Mouse (Mus musculus) testis, adult 2 months (tissue): ENCODE measurements around the gene Zfp541.

Experiments
- CTCF ChIP-seq: fragments of 200-500 bp; IDR thresholded peaks from 2 replicates; pipeline ENCODE4 v1.5.1; 2012; ENCODE audit warnings: low read depth, mild to moderate bottlenecking, inconsistent platforms, low read length, moderate library complexity; ENCODE audit not compliant: control insufficient read depth, insufficient read depth, insufficient replicate concordance
- POLR2A ChIP-seq: fragments of 200-500 bp; IDR thresholded peaks from 2 replicates; pipeline ENCODE4 v1.6.1; 2012; ENCODE audit warnings: low read depth, mild to moderate bottlenecking, inconsistent platforms, low read length, moderate library complexity; ENCODE audit not compliant: control insufficient read depth

- TF ChIP-seq CTCF (no peak), POLR2A (no peak)
Observed at GRCm38 (mm10) chr7:16013722-16014275, 47.8 kb upstream of the Zfp541 start.
